Mouse (Mus musculus) G1E (cell line): ENCODE measurements around the gene Lrrfip1. TPM values are rescaled to one million over a fixed set of nuclear protein-coding genes. Genes with fewer than 3 reads are reported as not detected.

ENCODE experiments used
- ATAC-seq: 2 replicates; pipeline ENCODE4 v1.8.0; 2016; ENCODE audit warnings: mild to moderate bottlenecking; ENCODE audit not compliant: insufficient number of reproducible peaks, poor library complexity, low FRiP score, severe bottlenecking; ENCODE audit errors: extremely low read depth
- DNase-seq: peaks from one replicate; pipeline ENCODE4 v3.0.0; 2012; ENCODE audit warnings: low spot score
- H3K27me3 ChIP-seq: 2 replicates; pipeline ENCODE4 v1.6.1; 2012; ENCODE audit warnings: mild to moderate bottlenecking, low read length, inconsistent platforms; ENCODE audit not compliant: insufficient read depth
- H3K36me3 ChIP-seq: replicated peaks from 2 replicates; pipeline ENCODE3; 2012; ENCODE audit warnings: mild to moderate bottlenecking, inconsistent platforms
- H3K4me1 ChIP-seq: 2 replicates; pipeline ENCODE4 v1.6.1; 2012; ENCODE audit warnings: low read depth, low read length, inconsistent platforms, mixed read lengths; ENCODE audit not compliant: insufficient read depth
- H3K4me3 ChIP-seq: 2 replicates; pipeline ENCODE4 v1.5.1; 2012; ENCODE audit warnings: low read depth, mild to moderate bottlenecking, inconsistent platforms, low read length, moderate library complexity, mixed read lengths
- H3K9me3 ChIP-seq: replicated peaks from 2 replicates; pipeline ENCODE4 v1.6.1; 2012; ENCODE audit warnings: inconsistent platforms
- CTCF ChIP-seq: IDR thresholded peaks from 2 replicates; pipeline ENCODE4 v1.5.1; 2012; ENCODE audit warnings: low read depth, low read length, inconsistent platforms, mixed read lengths
- GATA1 ChIP-seq: IDR thresholded peaks from 2 replicates; pipeline ENCODE4 v1.6.1; 2012; ENCODE audit warnings: borderline replicate concordance, low read length, inconsistent platforms, mixed read lengths
- GATA2 ChIP-seq: IDR thresholded peaks from 2 replicates; pipeline ENCODE4 v1.6.1; 2012; ENCODE audit warnings: low read depth, low read length, inconsistent platforms, borderline replicate concordance
- POLR2AphosphoS5 ChIP-seq: IDR thresholded peaks from 2 replicates; pipeline ENCODE4 v1.6.1; 2012; ENCODE audit warnings: low read depth, low read length, inconsistent platforms; ENCODE audit not compliant: insufficient replicate concordance
- TAL1 ChIP-seq: conservative IDR thresholded peaks from 2 replicates; pipeline ENCODE4 v1.6.1; 2012; ENCODE audit warnings: low read depth, low read length, inconsistent platforms, mixed read lengths
- polyA plus RNA-seq: library from polyadenylated mRNA; stranded (reverse); fragments of >175 nt; gene quantifications from 2 replicates; pipeline ENCODE4 v1.2.3, GENCODE M21; 2012
- total RNA-seq, 2 experiments: library from RNA; stranded (forward) in 1 of 2; stranded (reverse) in 1 of 2; fragments of 200-1000 nt in 1 of 2; fragments of >200 nt in 1 of 2; fragmentation: Nextera tagmentation in 1 of 2; gene quantifications; 2 replicates each; pipeline ENCODE4 v1.2.3; 2014 to 2017

Gene Lrrfip1
- total and polyA plus RNA-seq, 3 experiments = 0.22 TPM; not detected in 2

GRCm38 (mm10) chr1:91092451-91092850 lies 93.9 kb downstream of the Lrrfip1 start:
- ATAC-seq (no peak), DNase-seq (no peak)
- no peaks in the 10 kb centered on the region for H3K4me1 ChIP-seq
- TF ChIP-seq GATA2 = no peak
- no peak for TF ChIP-seq TAL1
- TF ChIP-seq POLR2AphosphoS5 = no peak
- TF ChIP-seq GATA1 = no peak
- TF ChIP-seq CTCF = no peak
- H3K9me3 ChIP-seq = peaks cover 79% of the 10 kb centered on the region
- H3K4me3 ChIP-seq = no peak overlapping the region
- H3K36me3 ChIP-seq = no peaks in the 10 kb centered on the region
- no peaks in the 10 kb centered on the region for H3K27me3 ChIP-seq

- H3K4me1 ChIP-seq = no peaks in the 10 kb centered on the region
- H3K4me3 ChIP-seq = no peak overlapping the region
- no peak for TF ChIP-seq TAL1
- no peak for TF ChIP-seq CTCF
- no peak for TF ChIP-seq GATA2
- no peak for TF ChIP-seq POLR2AphosphoS5
- no peak for TF ChIP-seq GATA1
- H3K36me3 ChIP-seq = no peaks in the 10 kb centered on the region
- peaks cover 82% of the 10 kb centered on the region for H3K9me3 ChIP-seq
- H3K27me3 ChIP-seq = no peaks in the 10 kb centered on the region
- no peak for ATAC-seq
- no peak for DNase-seq
Observed at GRCm38 (mm10) chr1:91093296-91093695, 94.8 kb downstream of the Lrrfip1 start.

DNA sequence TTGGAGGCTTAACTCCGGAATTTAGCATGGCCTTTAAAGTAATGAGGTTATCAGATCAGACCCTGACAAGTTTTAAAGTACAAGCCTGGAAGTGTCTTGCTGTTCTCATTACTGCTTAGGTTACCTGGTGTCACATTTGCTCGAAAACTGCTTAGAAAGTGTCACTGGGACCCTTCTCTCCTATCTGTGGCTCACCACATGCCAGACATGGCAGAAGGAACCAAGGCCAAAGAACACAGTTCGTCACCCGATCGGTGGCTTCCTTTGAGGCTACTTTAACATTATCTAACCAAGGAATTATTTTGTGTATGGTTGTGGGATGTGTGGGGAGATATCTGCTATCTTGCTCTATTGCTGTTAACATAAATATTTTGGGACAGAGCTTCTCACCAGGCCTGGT lies 95.5 kb downstream of the Lrrfip1 start:
- ATAC-seq (no peak), DNase-seq (no peak)
- Histone ChIP-seq H3K36me3 (no peaks in the 10 kb centered on the region), H3K4me3 (no peak overlapping the region), H3K27me3 (no peaks in the 10 kb centered on the region), H3K4me1 (no peaks in the 10 kb centered on the region), H3K9me3 (peaks cover 83% of the 10 kb centered on the region)
- TF ChIP-seq TAL1 (no peak), GATA2 (no peak), CTCF (no peak), GATA1 (no peak), POLR2AphosphoS5 (no peak)

GRCm38 (mm10) chr1:91095258-91095657 lies 96.7 kb downstream of the Lrrfip1 start:
- no peaks in the 10 kb centered on the region for H3K36me3 ChIP-seq
- H3K4me1 ChIP-seq = no peaks in the 10 kb centered on the region
- no peak overlapping the region for H3K4me3 ChIP-seq
- peaks cover 82% of the 10 kb centered on the region for H3K9me3 ChIP-seq
- TF ChIP-seq POLR2AphosphoS5 = no peak
- H3K27me3 ChIP-seq = no peaks in the 10 kb centered on the region
- ATAC-seq = no peak
- DNase-seq = no peak

GRCm38 (mm10) chr1:91095853-91096252 lies 97.3 kb downstream of the Lrrfip1 start:
- no peaks in the 10 kb centered on the region for H3K4me1 ChIP-seq
- DNase-seq (no peak), ATAC-seq (no peak)
- peaks cover 80% of the 10 kb centered on the region for H3K9me3 ChIP-seq
- no peaks in the 10 kb centered on the region for H3K36me3 ChIP-seq
- TF ChIP-seq CTCF = no peak
- no peak overlapping the region for H3K4me3 ChIP-seq
- H3K27me3 ChIP-seq = no peaks in the 10 kb centered on the region

- Histone ChIP-seq H3K4me1 (no peaks in the 10 kb centered on the region), H3K4me3 (no peak overlapping the region), H3K9me3 (peaks cover 82% of the 10 kb centered on the region), H3K27me3 (no peaks in the 10 kb centered on the region), H3K36me3 (no peaks in the 10 kb centered on the region)
- no peak for DNase-seq
- no peak for TF ChIP-seq CTCF
- TF ChIP-seq GATA1 = no peak
- TF ChIP-seq POLR2AphosphoS5 = no peak
- no peak for TF ChIP-seq TAL1
- no peak for TF ChIP-seq GATA2
- ATAC-seq = no peak
Observed at GRCm38 (mm10) chr1:91096490-91096889, 98.0 kb downstream of the Lrrfip1 start.

DNA sequence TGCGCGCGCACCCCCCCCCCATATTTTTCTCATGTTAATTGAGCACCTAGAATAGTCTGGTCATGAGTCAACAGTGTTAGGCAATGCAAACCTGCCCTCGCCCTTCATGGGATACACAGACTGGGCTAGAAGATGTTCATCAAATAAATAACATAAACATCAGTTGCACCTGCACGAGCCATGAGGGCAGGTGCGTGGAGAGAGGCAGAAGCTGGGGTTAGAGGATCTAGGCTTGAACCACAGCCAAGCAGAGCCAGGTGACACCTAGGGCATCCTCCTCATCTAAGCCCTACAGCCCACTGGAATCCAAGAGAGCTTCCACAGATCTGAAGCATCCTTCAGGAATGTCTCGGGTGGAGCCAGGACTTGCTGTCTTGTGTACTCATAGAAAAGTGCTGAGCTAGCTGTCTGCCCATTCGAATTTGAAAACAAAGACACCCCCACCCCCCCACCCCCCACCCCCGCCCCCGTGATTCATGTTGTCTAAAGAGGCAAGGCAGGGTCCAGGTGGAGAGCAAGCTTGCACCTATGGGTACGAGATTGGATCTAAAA lies 98.8 kb downstream of the Lrrfip1 start:
- no peak for DNase-seq
- Histone ChIP-seq H3K4me1 (no peaks in the 10 kb centered on the region), H3K36me3 (no peaks in the 10 kb centered on the region), H3K27me3 (no peaks in the 10 kb centered on the region), H3K4me3 (no peak overlapping the region), H3K9me3 (peaks cover 81% of the 10 kb centered on the region)
- TF ChIP-seq CTCF = no peak
- TF ChIP-seq POLR2AphosphoS5 = no peak
- no peak for TF ChIP-seq GATA1
- TF ChIP-seq GATA2 = no peak
- no peak for TF ChIP-seq TAL1
- no peak for ATAC-seq
